ENCODE assay signal across 2 mouse cellular contexts in genomic region chr8:127579436-127579835, GRCm38 (mm10).
TF ChIP-seq lines count a peak whose summit lies in the region.

No protein-coding gene starts in this region.

TF ChIP-seq in CH12.LX, 34 proteins besides CTCF, POLR2A, EP300 and RAD21 (continued from another document):
- TF ChIP-seq HCFC1 (IDR thresholded peaks at IDR 0.05; ENCODE audit: low read depth, low read length): no peak
- no peak for TF ChIP-seq ZMIZ1 (IDR thresholded peaks at IDR 0.05; ENCODE audit: low read depth, low read length)
- TF ChIP-seq SMC3 (IDR thresholded peaks at IDR 0.05; ENCODE audit: low read depth, low read length): no peak
- TF ChIP-seq MAFK (IDR thresholded peaks at IDR 0.05; ENCODE audit: insufficient replicate concordance, low read length): no peak
- no peak for TF ChIP-seq JUND (conservative IDR thresholded peaks at IDR 0.05; ENCODE audit: low read depth, low read length)
- TF ChIP-seq CHD1 (IDR thresholded peaks at IDR 0.05; ENCODE audit: low read depth, low read length): no peak
- TF ChIP-seq USF2 (conservative IDR thresholded peaks at IDR 0.05; ENCODE audit: low read depth, low read length): no peak
- no peak for TF ChIP-seq UBTF (IDR thresholded peaks at IDR 0.05; ENCODE audit: low read depth, low read length)
- no peak for TF ChIP-seq E2F4 (IDR thresholded peaks at IDR 0.05; ENCODE audit: insufficient replicate concordance, low read depth, low read length)
- no peak for TF ChIP-seq POLR2AphosphoS2 (IDR thresholded peaks at IDR 0.05; ENCODE audit: low read depth, low read length)
- TF ChIP-seq KAT2A (IDR thresholded peaks at IDR 0.05; ENCODE audit: insufficient replicate concordance, low read length): no peak
- no peak for TF ChIP-seq MEF2A (IDR thresholded peaks at IDR 0.05; ENCODE audit: borderline replicate concordance, low read depth, low read length)
- no peak for TF ChIP-seq IRF4 (IDR thresholded peaks at IDR 0.05; ENCODE audit: low read depth, low read length)
- no peak for TF ChIP-seq RCOR1 (conservative IDR thresholded peaks at IDR 0.05; ENCODE audit: low read depth, low read length)
- TF ChIP-seq JUN (IDR thresholded peaks at IDR 0.05; ENCODE audit: insufficient read depth, low read depth, low read length): no peak

TF ChIP-seq in ES-E14, 5 proteins besides CTCF, POLR2A, EP300 and RAD21 (continued from another document):
- no peak for TF ChIP-seq ZC3H11A (IDR thresholded peaks at IDR 0.05; ENCODE audit: borderline replicate concordance, low read depth, low read length)
